Mouse (Mus musculus): ENCODE data around the gene Adamts20.
A peak's percentile ranks its signal among the peaks of the same experiment; 100 is the strongest.
"Not testable (repeated sequence)": the region's sequence is repeated elsewhere in the genome, so short reads cannot be mapped to it uniquely, and the experiment has no call there.

Adamts20 gene

GRCm38 (mm10) chr15:94465318-94465717 lies at the start of gene Adamts20:
Gene Adamts20, minus strand, starts transcription at chr15:94465418.
- no peak for DNase-seq

DNA sequence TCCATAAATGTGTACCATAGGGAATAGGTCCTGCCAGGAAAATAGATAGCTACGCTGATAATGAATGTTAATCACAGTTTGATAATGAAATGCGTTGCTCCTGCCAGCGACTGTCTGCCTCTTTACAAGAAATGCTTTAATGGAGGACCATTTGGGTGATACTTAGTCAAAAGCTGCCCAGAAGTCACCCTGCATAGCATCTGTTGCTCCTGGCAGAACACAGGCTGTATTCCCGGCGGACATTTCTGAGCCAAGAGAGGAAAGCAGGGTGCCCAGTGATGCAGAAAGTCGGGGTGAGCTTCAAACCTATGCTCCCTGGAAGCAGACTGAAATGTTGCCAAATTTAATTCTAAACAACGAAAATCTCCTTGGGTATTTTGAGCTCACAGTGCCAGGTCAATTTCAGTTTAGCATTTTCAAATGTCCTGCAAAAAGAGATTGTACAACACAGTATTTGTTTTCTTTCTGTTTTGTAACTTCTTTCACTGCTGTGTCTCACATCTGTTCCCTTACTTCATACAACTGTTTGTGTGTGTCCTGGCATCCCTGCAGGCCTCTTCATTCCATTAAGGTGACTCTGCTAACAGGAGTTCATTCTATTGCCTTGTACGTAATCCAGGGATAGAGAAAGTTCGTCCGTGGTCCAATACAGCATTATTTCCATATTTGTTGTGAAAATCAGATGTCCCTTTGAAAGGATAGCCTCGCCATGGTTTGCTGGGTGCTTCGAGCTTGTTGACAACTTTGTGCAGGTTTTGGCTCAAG lies 38.4 kb upstream of the Adamts20 start:
- DNase-seq: peak; percentile 52

- no peak for DNase-seq
These were observed 34.0 kb upstream of the Adamts20 start for GRCm38 (mm10) chr15:94499260-94499659.

GRCm38 (mm10) chr15:94495936-94496335 lies 30.7 kb upstream of the Adamts20 start:
- DNase-seq: peak in 1 of 2 experiments; percentile 34

DNA sequence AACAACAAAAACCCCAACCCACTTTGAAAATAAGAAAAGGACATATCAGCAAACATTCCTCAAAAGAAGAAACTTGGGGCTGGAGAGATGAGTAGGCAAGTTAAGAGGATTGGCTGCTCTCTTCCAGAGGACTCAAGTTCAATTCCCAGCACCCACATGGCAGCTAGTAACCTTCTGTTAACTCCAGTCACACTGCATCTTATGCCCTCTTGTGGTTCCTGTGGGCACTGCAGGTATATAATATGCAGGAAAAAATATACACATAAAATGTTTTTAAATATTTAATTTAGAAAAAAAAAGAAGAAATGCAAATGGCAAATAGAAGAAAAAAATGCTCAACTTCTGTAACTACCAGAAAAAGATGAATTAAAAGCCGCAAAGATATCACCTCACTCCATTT lies 29.2 kb upstream of the Adamts20 start:
- DNase-seq: peak in 1 of 2 experiments; percentile 9

- no peak for DNase-seq
These were observed 24.2 kb upstream of the Adamts20 start for GRCm38 (mm10) chr15:94489433-94489832.

DNA sequence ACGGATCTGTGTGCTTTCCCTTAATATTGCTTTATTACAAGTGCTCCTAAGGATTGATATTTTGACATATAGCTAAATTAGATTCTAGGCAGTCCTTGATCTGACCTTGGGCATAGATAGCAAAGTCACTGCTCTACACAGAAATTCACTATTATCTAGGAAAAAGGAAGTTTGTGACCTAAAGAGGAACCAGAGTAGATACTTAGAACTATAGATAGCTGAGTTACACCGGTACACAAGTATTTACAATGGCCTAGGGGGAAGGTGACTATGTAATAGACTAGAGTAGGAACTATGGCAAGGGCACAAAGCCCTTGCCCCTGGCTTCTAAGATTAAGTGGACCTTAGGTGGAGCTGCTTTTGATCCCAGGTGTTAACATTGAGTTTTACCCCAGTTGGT lies 22.8 kb upstream of the Adamts20 start:
- DNase-seq: not testable (repeated sequence)

- DNase-seq: no peak
These were observed 17.3 kb upstream of the Adamts20 start for GRCm38 (mm10) chr15:94482555-94482954.

GRCm38 (mm10) chr15:94480792-94481191 lies 15.6 kb upstream of the Adamts20 start:
- DNase-seq: no peak

DNA sequence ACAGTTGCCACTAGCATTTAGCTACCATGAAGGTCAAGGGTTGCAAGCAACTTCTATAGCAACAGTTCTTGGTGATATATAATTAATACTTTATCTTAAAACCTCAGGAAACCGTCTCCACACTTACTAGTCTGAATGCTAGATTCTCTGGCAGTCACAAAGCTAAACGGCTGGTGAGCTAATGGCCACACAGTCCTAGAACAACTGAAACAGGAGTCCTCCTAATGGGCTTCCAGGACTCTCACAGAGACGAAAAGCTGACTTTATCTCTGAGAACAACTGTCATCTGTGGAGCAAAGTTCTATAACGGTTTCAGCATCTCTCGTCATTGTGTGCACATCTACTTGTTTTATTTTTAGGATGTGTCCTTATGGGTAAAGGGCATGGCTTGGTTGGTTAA lies 15.0 kb upstream of the Adamts20 start:
- DNase-seq: no peak

GRCm38 (mm10) chr15:94479513-94480136 lies 14.4 kb upstream of the Adamts20 start:
- DNase-seq: no peak

- no peak for DNase-seq
These were observed 13.5 kb upstream of the Adamts20 start for GRCm38 (mm10) chr15:94478706-94479105.

DNA sequence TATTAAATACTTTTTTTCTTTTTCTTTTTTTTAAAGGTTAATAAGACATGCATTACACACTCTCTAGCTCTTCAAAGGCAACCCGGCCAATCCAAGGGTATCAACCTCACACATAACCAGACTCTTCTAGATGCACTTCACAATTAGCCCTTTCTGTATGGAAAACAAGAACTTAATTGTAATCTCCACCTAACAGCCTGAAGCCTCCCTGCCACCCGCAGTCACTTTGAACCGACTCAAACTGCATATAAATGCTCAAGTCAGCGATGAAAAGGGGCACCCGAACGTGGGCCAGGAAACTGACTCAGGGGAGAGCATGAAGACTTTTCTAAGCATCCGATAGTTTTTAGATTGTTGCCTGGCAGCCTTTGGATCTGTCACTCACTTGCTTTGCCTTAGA lies 12.1 kb upstream of the Adamts20 start:
- no peak for DNase-seq

GRCm38 (mm10) chr15:94475975-94476374 lies 10.8 kb upstream of the Adamts20 start:
- DNase-seq: no peak

DNA sequence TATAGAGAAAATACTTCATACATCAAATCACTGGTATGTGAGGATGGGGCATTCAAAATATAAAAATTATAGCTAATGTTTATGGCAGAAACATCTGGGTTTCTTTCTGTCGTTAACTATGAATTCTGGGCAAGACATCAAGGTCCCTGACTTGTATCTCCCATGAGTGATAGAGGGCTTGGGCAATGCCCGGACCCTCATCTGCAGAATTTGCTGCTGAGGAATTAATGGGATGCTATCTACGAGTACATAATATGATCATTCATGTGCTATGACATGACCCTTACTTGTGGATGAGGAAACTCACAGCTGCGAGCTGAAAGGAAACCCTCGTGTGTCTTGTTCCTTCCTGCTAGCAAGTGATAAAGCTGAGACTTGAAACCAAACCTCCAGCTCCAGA lies 5.1 kb upstream of the Adamts20 start:
- no peak for DNase-seq

DNA sequence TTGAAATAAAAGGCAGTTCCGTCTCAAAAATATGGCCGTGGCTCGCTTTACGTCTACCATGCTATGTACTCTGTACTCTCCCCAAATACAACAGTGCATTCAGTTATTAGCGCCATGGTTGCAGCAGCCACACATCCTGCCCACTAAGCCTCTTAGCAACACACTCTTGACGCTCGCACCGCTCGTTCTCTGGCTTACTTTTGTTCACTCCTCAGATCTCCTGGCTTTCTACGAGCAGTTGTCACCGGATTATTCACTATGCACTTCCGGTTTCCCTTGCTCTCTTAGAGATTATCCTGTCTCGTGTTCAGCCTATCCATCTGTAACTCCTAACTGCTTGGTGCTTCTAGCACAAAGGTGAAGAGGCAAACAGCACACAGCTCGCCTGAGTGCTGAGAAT lies 337 bp downstream of the Adamts20 start:
- DNase-seq: no peak

- DNase-seq: no peak
These were observed 2.0 kb downstream of the Adamts20 start for GRCm38 (mm10) chr15:94463251-94463650.

GRCm38 (mm10) chr15:94462206-94462605 lies 3.0 kb downstream of the Adamts20 start:
- no peak for DNase-seq

DNA sequence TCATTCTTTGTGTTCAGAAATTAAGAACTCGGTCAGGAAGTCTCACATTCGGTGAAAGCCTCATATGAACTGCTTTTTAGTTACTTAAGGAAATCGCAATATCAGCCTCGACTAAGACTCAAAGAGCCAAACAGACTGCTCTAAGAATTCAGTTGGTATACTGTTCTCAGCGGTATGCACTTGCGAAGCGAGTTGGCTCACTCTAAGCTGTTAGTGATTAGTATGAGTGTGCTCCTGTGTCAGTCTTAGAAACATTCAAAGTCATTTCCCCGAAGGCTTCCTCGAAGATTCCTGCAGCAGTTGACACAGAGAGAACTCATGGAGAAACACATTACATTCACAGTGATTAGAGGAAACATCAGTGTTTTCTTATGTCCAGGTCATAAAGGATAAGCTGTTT lies 4.1 kb downstream of the Adamts20 start:
- DNase-seq: no peak

- DNase-seq: no peak
These were observed 7.4 kb downstream of the Adamts20 start for GRCm38 (mm10) chr15:94457636-94458390.

GRCm38 (mm10) chr15:94452848-94453247 lies 12.4 kb downstream of the Adamts20 start:
- no peak for DNase-seq

- peak in 1 of 2 experiments; percentile 46 for DNase-seq
These were observed 13.6 kb downstream of the Adamts20 start for GRCm38 (mm10) chr15:94451600-94451999.

DNA sequence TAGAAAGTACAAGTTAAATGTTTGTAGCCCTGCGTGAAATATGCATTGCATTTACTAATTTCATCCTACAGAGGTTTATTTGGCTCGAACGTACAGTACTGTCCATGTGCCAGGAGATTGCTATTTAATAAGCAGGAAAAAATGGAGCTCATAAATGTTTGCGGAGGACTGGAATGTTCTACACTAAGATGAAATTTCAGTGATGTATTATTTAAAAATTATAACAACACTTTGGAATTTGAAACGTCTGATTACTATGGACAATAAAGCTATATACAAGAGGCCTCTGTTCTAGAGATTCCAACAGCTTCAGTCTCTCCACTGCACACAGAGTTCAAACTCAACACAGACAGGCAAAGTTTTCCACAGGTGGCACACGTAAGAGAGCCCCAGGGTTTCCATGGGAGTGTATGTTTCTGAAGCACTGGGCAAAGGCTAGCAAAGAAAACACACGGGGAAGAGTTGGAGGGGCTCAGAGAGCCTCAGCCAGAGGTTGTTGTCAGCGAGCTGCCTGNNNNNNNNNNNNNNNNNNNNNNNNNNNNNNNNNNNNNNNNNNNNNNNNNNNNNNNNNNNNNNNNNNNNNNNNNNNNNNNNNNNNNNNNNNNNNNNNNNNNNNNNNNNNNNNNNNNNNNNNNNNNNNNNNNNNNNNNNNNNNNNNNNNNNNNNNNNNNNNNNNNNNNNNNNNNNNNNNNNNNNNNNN lies 20.6 kb downstream of the Adamts20 start:
- no peak for DNase-seq

Data from cerebellum, postnatal 14 days (tissue).